Mouse (Mus musculus) spleen, embryonic (tissue): ENCODE measurements around the gene Acrbp.

Experiments used
- CTCF ChIA-PET: fragments of 350-600 bp; sonication (Branson Sonifier 250); formaldehyde crosslinking; loops from one replicate; lab custom pipeline; 2022; lab: Charles Lee

Gene Acrbp

GRCm38 (mm10) chr6:125097951-125098350 lies 48.5 kb downstream of the Acrbp start:
- CTCF ChIA-PET, result no interaction called here

- CTCF ChIA-PET, result no interaction called here
These were observed 49.0 kb downstream of the Acrbp start for GRCm38 (mm10) chr6:125098513-125098912.

GRCm38 (mm10) chr6:125099421-125099971 lies 50.0 kb downstream of the Acrbp start:
- CTCF ChIA-PET, result no interaction called here

GRCm38 (mm10) chr6:125101444-125101843 lies 52.0 kb downstream of the Acrbp start:
- CTCF ChIA-PET, result interaction anchor here (0.6 to 1.9 kb wide), 3 partner anchors 21 to 168 kb away, joined by 3 to 6 read pairs (median 4); no protein-coding TSS in a partner anchor

GRCm38 (mm10) chr6:125104223-125104622 lies 54.7 kb downstream of the Acrbp start:
- CTCF ChIA-PET, result interaction anchor here (0.6 to 0.8 kb wide), 2 partner anchors 9 to 119 kb away, joined by 6 to 11 read pairs; no protein-coding TSS in a partner anchor

GRCm38 (mm10) chr6:125107705-125108104 lies 58.2 kb downstream of the Acrbp start:
- CTCF ChIA-PET, result no interaction called here

GRCm38 (mm10) chr6:125109371-125109770 lies 59.9 kb downstream of the Acrbp start:
- CTCF ChIA-PET, result no interaction called here

- CTCF ChIA-PET, result interaction anchor here (0.7 kb wide), 1 partner anchor 18 kb away, joined by 3 read pairs; no protein-coding TSS in a partner anchor
These were observed 61.4 kb downstream of the Acrbp start for GRCm38 (mm10) chr6:125110927-125111326.

GRCm38 (mm10) chr6:125112553-125112952 lies 63.1 kb downstream of the Acrbp start:
- CTCF ChIA-PET, result no interaction called here
